Mouse (Mus musculus): ENCODE data around the gene Mustn1. TPM values are rescaled to one million over a fixed set of nuclear protein-coding genes. Genes with fewer than 3 reads are reported as not detected.

Gene Mustn1
- total and polyA plus RNA-seq, 2 experiments from 2014 or later = 1.1 to 1.9 TPM

DNA sequence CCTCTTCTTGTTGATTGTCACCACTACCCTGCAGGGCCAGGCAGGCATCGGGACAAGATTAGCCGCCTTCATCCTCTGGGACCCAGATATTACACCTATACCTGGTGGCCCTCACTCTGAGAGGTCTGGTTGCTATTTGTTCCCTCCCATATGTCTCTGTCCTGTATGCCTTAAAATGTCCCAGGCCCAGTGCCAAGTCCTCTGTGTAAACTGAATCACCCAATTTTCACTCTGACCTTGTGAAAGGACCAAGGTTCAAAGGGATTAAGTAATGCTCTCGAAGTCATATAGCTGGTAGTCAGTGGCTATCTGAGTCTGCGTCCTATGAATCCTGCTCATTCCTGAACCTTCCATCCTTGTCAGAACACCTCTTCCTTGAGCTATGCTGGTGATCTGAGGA, 51.4 kb downstream of the Mustn1 start:
- TF ChIP-seq CTCF (IDR thresholded peaks at IDR 0.05; ENCODE audit: low read depth) = no peak
- Histone ChIP-seq H3K36me3 (ENCODE audit: insufficient read depth, low read length) (no peaks in the 10 kb centered on the region), H3K4me1 (ENCODE audit: insufficient read depth, low read length) (no peaks in the 10 kb centered on the region), H3K27me3 (ENCODE audit: insufficient read depth, low read length) (no peaks in the 10 kb centered on the region), H3K4me2 (ENCODE audit: low read depth, low read length) (no peak overlapping the region), H3K9ac (replicated peaks; ENCODE audit: low read length) (no peak overlapping the region), H3K9me3 (ENCODE audit: low read length) (no peaks in the 10 kb centered on the region), H3K27ac (no peak overlapping the region), H3K4me3 (ENCODE audit: low read length) (no peak overlapping the region)
- no peak for DNase-seq (ENCODE audit: low spot score)
- no peak for ATAC-seq
- WGBS = 94% methylated on average over 4 of the region's 4 CpGs

Other genes starting within 250 kb of the Mustn1 start
- gene Rft1, start 224.8 kb upstream of the Mustn1 start, total RNA-seq (2014; rRNA removed) = 11.4 and 18.2 TPM in 2 replicates
- 10.0 and 10.1 TPM in 2 replicates for gene Rft1, start 224.8 kb upstream of the Mustn1 start, polyA plus RNA-seq (2015; fragmentation: Nextera tagmentation; extraction: Ambion mirVana)
- 5.8 and 9.7 TPM in 2 replicates for gene Sfmbt1, start 164.4 kb upstream of the Mustn1 start, total RNA-seq (2014; rRNA removed)
- 13.3 and 13.4 TPM in 2 replicates for gene Sfmbt1, start 164.4 kb upstream of the Mustn1 start, polyA plus RNA-seq (2015; fragmentation: Nextera tagmentation; extraction: Ambion mirVana)
- 14.6 and 15.2 TPM in 2 replicates for gene Tmem110, start 53.6 kb upstream of the Mustn1 start, total RNA-seq (2014; rRNA removed)
- 12.8 and 14.6 TPM in 2 replicates for gene Tmem110, start 53.6 kb upstream of the Mustn1 start, polyA plus RNA-seq (2015; fragmentation: Nextera tagmentation; extraction: Ambion mirVana)
- 0.05 and 0.07 TPM in 2 replicates for gene Itih4, start 7.3 kb downstream of the Mustn1 start, total RNA-seq (2014; rRNA removed)
- not detected in 2 replicates for gene Itih4, start 7.3 kb downstream of the Mustn1 start, polyA plus RNA-seq (2015; fragmentation: Nextera tagmentation; extraction: Ambion mirVana)
- gene Itih3, start 44.6 kb downstream of the Mustn1 start, total RNA-seq (2014; rRNA removed) = 8.6 and 14.1 TPM in 2 replicates
- gene Itih3, start 44.6 kb downstream of the Mustn1 start, polyA plus RNA-seq (2015; fragmentation: Nextera tagmentation; extraction: Ambion mirVana) = 8.2 and 10.1 TPM in 2 replicates
- gene Itih1, start 64.1 kb downstream of the Mustn1 start, total RNA-seq (2014; rRNA removed) = not detected in 2 replicates
- not detected in 2 replicates for gene Itih1, start 64.1 kb downstream of the Mustn1 start, polyA plus RNA-seq (2015; fragmentation: Nextera tagmentation; extraction: Ambion mirVana)
- gene Nek4, start 72.2 kb downstream of the Mustn1 start, total RNA-seq (2014; rRNA removed) = 8.4 and 13.3 TPM in 2 replicates
- gene Nek4, start 72.2 kb downstream of the Mustn1 start, polyA plus RNA-seq (2015; fragmentation: Nextera tagmentation; extraction: Ambion mirVana) = 11.8 and 12.8 TPM in 2 replicates
- gene Glt8d1, start 122.2 kb downstream of the Mustn1 start, total RNA-seq (2014; rRNA removed) = 34.2 and 42.1 TPM in 2 replicates
- gene Glt8d1, start 122.2 kb downstream of the Mustn1 start, polyA plus RNA-seq (2015; fragmentation: Nextera tagmentation; extraction: Ambion mirVana) = 43.2 and 47.3 TPM in 2 replicates
- 226 and 285 TPM in 2 replicates for gene Spcs1, start 122.5 kb downstream of the Mustn1 start, total RNA-seq (2014; rRNA removed)
- 426 and 442 TPM in 2 replicates for gene Spcs1, start 122.5 kb downstream of the Mustn1 start, polyA plus RNA-seq (2015; fragmentation: Nextera tagmentation; extraction: Ambion mirVana)
- gene Pbrm1, start 139.9 kb downstream of the Mustn1 start, total RNA-seq (2014; rRNA removed) = 43.2 and 43.4 TPM in 2 replicates
- 80.2 and 83.8 TPM in 2 replicates for gene Pbrm1, start 139.9 kb downstream of the Mustn1 start, polyA plus RNA-seq (2015; fragmentation: Nextera tagmentation; extraction: Ambion mirVana)
- 26.6 and 28.4 TPM in 2 replicates for gene Gnl3, start 140.0 kb downstream of the Mustn1 start, total RNA-seq (2014; rRNA removed)
- gene Gnl3, start 140.0 kb downstream of the Mustn1 start, polyA plus RNA-seq (2015; fragmentation: Nextera tagmentation; extraction: Ambion mirVana) = 63.9 and 66.3 TPM in 2 replicates
- 0.93 and 5.0 TPM in 2 replicates for gene Smim4, start 249.8 kb downstream of the Mustn1 start, total RNA-seq (2014; rRNA removed)
- gene Smim4, start 249.8 kb downstream of the Mustn1 start, polyA plus RNA-seq (2015; fragmentation: Nextera tagmentation; extraction: Ambion mirVana) = 59.5 and 64.8 TPM in 2 replicates

All from hindbrain, postnatal 0 days (tissue).